ENCODE assay signal across 8 mouse cellular contexts in the genomic region with DNA sequence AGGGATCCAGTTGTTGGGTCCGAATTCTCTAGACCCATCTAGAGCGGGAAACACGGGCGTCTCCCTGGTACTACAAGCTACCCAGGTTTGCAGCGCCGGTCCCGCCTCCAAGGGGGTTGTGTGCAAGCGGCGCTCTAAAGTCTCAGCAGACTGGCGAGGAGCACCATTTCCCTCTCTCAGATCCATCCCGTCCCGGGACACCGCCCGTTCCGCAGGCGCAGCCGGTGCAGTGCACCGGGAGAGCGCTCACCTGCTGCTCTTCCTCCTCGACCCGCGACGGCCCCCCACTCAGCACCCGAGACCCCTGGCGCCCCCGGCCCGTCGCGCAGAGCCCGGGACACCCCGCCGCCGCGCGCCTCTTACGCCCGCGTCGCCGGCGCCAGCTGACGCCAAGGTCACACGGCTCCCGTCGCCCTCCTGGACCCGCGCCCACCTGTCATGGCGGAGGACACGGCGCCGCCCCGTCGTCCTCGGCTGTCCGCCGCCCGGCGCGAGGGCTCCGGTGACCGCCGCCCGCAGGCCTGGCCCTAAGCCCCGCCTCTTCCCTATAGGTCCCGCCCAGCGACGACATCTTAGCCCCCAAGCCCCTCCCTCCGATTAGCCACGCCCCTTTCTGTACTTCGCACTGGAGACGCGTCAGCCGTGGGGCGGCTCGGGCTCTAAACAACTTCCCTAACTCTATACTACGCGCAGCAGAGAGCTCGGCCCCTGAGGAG. TPM values are rescaled to one million over a fixed set of nuclear protein-coding genes. Genes with fewer than 3 reads are reported as not detected.
DNase-seq lines count a peak whose midpoint lies in the region; ATAC-seq and TF ChIP-seq lines count a peak whose summit lies in the region.

Card19 (minus strand) TSS at position 534 of the 716 bp plus-strand sequence.

- H3K36me3 ChIP-seq in G1E (replicated peaks), result no peaks in the 10 kb centered on the region
- no peaks in the 10 kb centered on the region for H3K36me3 ChIP-seq in forebrain, embryonic 16.5 days (ENCODE audit: control insufficient read depth, insufficient read depth)
- no peaks in the 10 kb centered on the region for H3K36me3 ChIP-seq in lung, embryonic 14.5 days (ENCODE audit: insufficient read depth)
- no peaks in the 10 kb centered on the region for H3K36me3 ChIP-seq in thymus, adult 2 months (ENCODE audit: control insufficient read depth, insufficient read depth, low read length)

- peaks cover 52% of the 10 kb centered on the region for H3K27me3 ChIP-seq in G1E (ENCODE audit: insufficient read depth, low read length)
- H3K27me3 ChIP-seq in forebrain, embryonic 16.5 days (replicated peaks; ENCODE audit: control insufficient read depth, insufficient read depth, low read length), result no peaks in the 10 kb centered on the region
- no peaks in the 10 kb centered on the region for H3K27me3 ChIP-seq in lung, embryonic 14.5 days (ENCODE audit: insufficient read depth, low read length)
- H3K27me3 ChIP-seq in thymus, adult 2 months (ENCODE audit: control insufficient read depth, insufficient read depth, low read length), result no peaks in the 10 kb centered on the region

- H3K4me3 ChIP-seq in G1E (ENCODE audit: low read depth, low read length), result peak within 1 kb of the TSS; percentile 78
- H3K4me3 ChIP-seq in forebrain, embryonic 16.5 days (replicated peaks; ENCODE audit: low read length), result peak within 1 kb of the TSS; percentile 82
- peak within 1 kb of the TSS; percentile 84 for H3K4me3 ChIP-seq in layer of hippocampus, adult 2 months
- H3K4me3 ChIP-seq in lung, embryonic 14.5 days (ENCODE audit: low read depth, low read length), result peak within 1 kb of the TSS; percentile 84
- H3K4me3 ChIP-seq in olfactory bulb, adult 2 months (ENCODE audit: insufficient read depth, low read depth, low read length), result peak within 1 kb of the TSS; percentile 94
- peak within 1 kb of the TSS; percentile 68 for H3K4me3 ChIP-seq in thymus, adult 2 months (ENCODE audit: control insufficient read depth, insufficient read depth, low read length)

- no peaks in the 10 kb centered on the region for H3K9me3 ChIP-seq in G1E (replicated peaks)
- no peaks in the 10 kb centered on the region for H3K9me3 ChIP-seq in forebrain, embryonic 16.5 days (ENCODE audit: control insufficient read depth, low read length)
- H3K9me3 ChIP-seq in lung, embryonic 14.5 days (ENCODE audit: low read depth, low read length), result no peaks in the 10 kb centered on the region

- TF ChIP-seq CTCF in G1E (IDR thresholded peaks at IDR 0.05; ENCODE audit: low read depth, low read length), result no peak
- no peak for TF ChIP-seq CTCF in layer of hippocampus, adult 2 months (conservative IDR thresholded peaks at IDR 0.05)
- no peak for TF ChIP-seq CTCF in lung, embryonic 14.5 days (IDR thresholded peaks at IDR 0.05; ENCODE audit: low read depth)
- no peak for TF ChIP-seq CTCF in olfactory bulb, adult 2 months (IDR thresholded peaks at IDR 0.05; ENCODE audit: insufficient read depth, low read depth, low read length)
- TF ChIP-seq CTCF in thymus, adult 2 months (IDR thresholded peaks at IDR 0.05; ENCODE audit: borderline replicate concordance, control insufficient read depth, extremely low read depth, insufficient read depth, low read length, poor library complexity), result no peak

- peak; percentile 93 for ATAC-seq in G1E (ENCODE audit: extremely low read depth, insufficient number of reproducible peaks, low FRiP score, poor library complexity, severe bottlenecking)
- peak; percentile 87 for ATAC-seq in forebrain, embryonic 16.5 days
- ATAC-seq in lung, embryonic 14.5 days (ENCODE audit: insufficient read depth), result peak; percentile 93

- under 1% methylated on average over 78 of the region's 78 CpGs for WGBS in forebrain, embryonic 16.5 days
- WGBS in lung, embryonic 14.5 days, result under 1% methylated on average over 78 of the region's 78 CpGs
- WGBS in olfactory bulb, adult 2 months, result under 1% methylated on average over 78 of the region's 78 CpGs
- WGBS in thymus, adult 2 months, result 2% methylated on average over 78 of the region's 78 CpGs

- H3K4me1 ChIP-seq in G1E (ENCODE audit: insufficient read depth, low read depth, low read length), result peaks cover 24% of the 10 kb centered on the region
- peaks cover 36% of the 10 kb centered on the region for H3K4me1 ChIP-seq in forebrain, embryonic 16.5 days (replicated peaks; ENCODE audit: control insufficient read depth, insufficient read depth, low read length)
- H3K4me1 ChIP-seq in lung, embryonic 14.5 days (ENCODE audit: insufficient read depth), result peaks cover 15% of the 10 kb centered on the region; the same call in 1 of the 2 replicates
- H3K4me1 ChIP-seq in olfactory bulb, adult 2 months (ENCODE audit: control insufficient read depth, insufficient read depth, low read length), result peaks cover 23% of the 10 kb centered on the region
- peaks cover 20% of the 10 kb centered on the region for H3K4me1 ChIP-seq in thymus, adult 2 months (replicated peaks; ENCODE audit: control insufficient read depth, insufficient read depth, low read length)

- intact Hi-C loops in heart, postnatal 36 days (cut with DNase I), result loop anchor here (5.0 to 10.0 kb wide), 2 partner anchors 167 to 439 kb away; partner anchors contain the start of genes Cenpp and Nol8

- H3K9ac ChIP-seq in forebrain, embryonic 16.5 days (replicated peaks; ENCODE audit: low read depth, low read length), result peak within 1 kb of the TSS; percentile 73
- peak within 1 kb of the TSS; percentile 80 for H3K9ac ChIP-seq in lung, embryonic 14.5 days

- TF ChIP-seq POLR2A in olfactory bulb, adult 2 months (IDR thresholded peaks at IDR 0.05; ENCODE audit: insufficient read depth, low read depth, low read length), result peak; percentile 35; the same call in 1 of the 2 replicates
- TF ChIP-seq POLR2A in thymus, adult 2 months (IDR thresholded peaks at IDR 0.05; ENCODE audit: control insufficient read depth, extremely low read depth, insufficient read depth, low read length, poor library complexity), result no peak; the same call in 1 of the 2 replicates

- peak; percentile 89 for DNase-seq in G1E (ENCODE audit: low spot score)
- DNase-seq in cerebellum, adult 18-20 months, result peak; percentile 92 to 95
- peak; percentile 98 for DNase-seq in heart, postnatal 36 days
- peak; percentile 88 to 89 for DNase-seq in layer of hippocampus, adult 2 months (ENCODE audit: low spot score in 2 of 2)
- peak; percentile 98 for DNase-seq in lung, embryonic 14.5 days
- DNase-seq in thymus, adult 2 months, result peak; percentile 98

- H3K4me2 ChIP-seq in forebrain, embryonic 16.5 days (ENCODE audit: low read length), result peak within 1 kb of the TSS; percentile 84
- H3K4me2 ChIP-seq in lung, embryonic 14.5 days, result peak within 1 kb of the TSS; percentile 84

- H3K27ac ChIP-seq in forebrain, embryonic 16.5 days (ENCODE audit: low read length), result no peak within 1 kb of the TSS; the same call in 1 of the 2 replicates
- peak within 1 kb of the TSS; percentile 89 for H3K27ac ChIP-seq in layer of hippocampus, adult 2 months
- H3K27ac ChIP-seq in lung, embryonic 14.5 days (ENCODE audit: low read depth), result peak within 1 kb of the TSS; percentile 80
- no peak within 1 kb of the TSS; the same call in 1 of the 2 replicates for H3K27ac ChIP-seq in olfactory bulb, adult 2 months (ENCODE audit: insufficient read depth, low read depth, low read length)
- H3K27ac ChIP-seq in thymus, adult 2 months (ENCODE audit: control insufficient read depth, insufficient read depth, low read length), result no peak within 1 kb of the TSS

RNA-seq across cellular contexts. Expression of gene Card19, which starts in this region (rescaled TPM):
- total RNA-seq in G1E (2014; fragmentation: Nextera tagmentation), result 8.4 and 9.2 TPM in 2 replicates
- 12.2 and 19.3 TPM in 2 replicates for total RNA-seq in G1E (2017)
- polyA plus RNA-seq in G1E (2012), result 15.8 and 16.9 TPM in 2 replicates
- polyA plus RNA-seq in forebrain, embryonic 16.5 days (2015; fragmentation: Nextera tagmentation; extraction: Ambion mirVana), result 20.6 and 21.4 TPM in 2 replicates
- total RNA-seq in heart, postnatal 36 days (2021), result 100 to 1,000 TPM; 152 to 164 TPM
- total RNA-seq in layer of hippocampus, adult 2 months (2021), result 10 to 100 TPM; 14.8 to 15.3 TPM
- 46.8 and 47.9 TPM in 2 replicates for polyA plus RNA-seq in lung, embryonic 14.5 days (2014; fragmentation: Nextera tagmentation; extraction: Ambion mirVana)
- not detected in 2 replicates for polyA plus RNA-seq in olfactory bulb, adult 2 months (2012; ENCODE audit: insufficient read depth, insufficient read length, low replicate concordance, missing spikeins)
- polyA plus RNA-seq in thymus, adult 2 months (2012; rRNA removed), result 79.1 and 86.2 TPM in 2 replicates

Comparison
In these comparisons a context has a peak if more than half of its experiments do, and no peak if none do; other contexts are left out.
1. RNA of gene Card19 (total RNA-seq): 152 to 164 TPM in heart, postnatal 36 days; 14.8 to 15.3 TPM in layer of hippocampus, adult 2 months and 8.4 to 19.3 TPM in G1E; every median in the first group is over 4 times any median in the second.
2. RNA of gene Card19 (polyA plus RNA-seq): 79.1 to 86.2 TPM in thymus, adult 2 months, 46.8 to 47.9 TPM in lung, embryonic 14.5 days, 20.6 to 21.4 TPM in forebrain, embryonic 16.5 days and 15.8 to 16.9 TPM in G1E; not detected in olfactory bulb, adult 2 months; every median in the first group is over 10 times any median in the second.
3. H3K27ac ChIP-seq: peak in layer of hippocampus, adult 2 months (single experiment) and lung, embryonic 14.5 days (single experiment); none in forebrain, embryonic 16.5 days (single experiment), olfactory bulb, adult 2 months (single experiment) and thymus, adult 2 months (single experiment).
4. Peak in every context shown above with its lines, with median percentiles within 50 percentile points of each other: ATAC-seq, DNase-seq and H3K4me3 ChIP-seq.